Mouse (Mus musculus): ENCODE results near the gene Creg2.
A peak's percentile ranks its signal among the peaks of the same experiment; 100 is the strongest.
"Not testable (repeated sequence)": the region's sequence is repeated elsewhere in the genome, so short reads cannot be mapped to it uniquely, and the experiment has no call there.

Creg2 gene

GRCm38 (mm10) chr1:39593836-39594235 is 57.4 kb downstream of the Creg2 start:
- DNase-seq (ENCODE audit: low spot score) = no peak

GRCm38 (mm10) chr1:39592090-39592489 is 59.2 kb downstream of the Creg2 start:
- no peak for DNase-seq (ENCODE audit: low spot score)

GRCm38 (mm10) chr1:39591557-39591956 is 59.7 kb downstream of the Creg2 start:
- not testable (repeated sequence) for DNase-seq (ENCODE audit: low spot score)

- no peak for DNase-seq (ENCODE audit: low spot score)
Measured at GRCm38 (mm10) chr1:39590193-39590592, 61.1 kb downstream of the Creg2 start.

GRCm38 (mm10) chr1:39585416-39585815 is 65.9 kb downstream of the Creg2 start:
- DNase-seq (ENCODE audit: low spot score) = no peak

- DNase-seq (ENCODE audit: low spot score) = no peak
Measured at GRCm38 (mm10) chr1:39583173-39583572, 68.1 kb downstream of the Creg2 start.

GRCm38 (mm10) chr1:39581215-39581614 is 70.1 kb downstream of the Creg2 start:
- no peak for DNase-seq (ENCODE audit: low spot score)

GRCm38 (mm10) chr1:39579139-39579538 is 72.1 kb downstream of the Creg2 start:
- no peak for DNase-seq (ENCODE audit: low spot score)

- no peak for DNase-seq (ENCODE audit: low spot score)
Measured at GRCm38 (mm10) chr1:39578446-39578845, 72.8 kb downstream of the Creg2 start.

GRCm38 (mm10) chr1:39577253-39577705 is 74.0 kb downstream of the Creg2 start, which contains the start of gene Rnf149:
Rnf149 (minus strand) TSS chr1:39577405.
- peak; percentile 93 for DNase-seq (ENCODE audit: low spot score)

- DNase-seq (ENCODE audit: low spot score) = peak; percentile 66
Measured at GRCm38 (mm10) chr1:39576431-39577243, 74.6 kb downstream of the Creg2 start.

GRCm38 (mm10) chr1:39575778-39576375 is 75.4 kb downstream of the Creg2 start:
- DNase-seq (ENCODE audit: low spot score) = peak; percentile 26

GRCm38 (mm10) chr1:39573890-39574289 is 77.4 kb downstream of the Creg2 start:
- DNase-seq (ENCODE audit: low spot score) = no peak

GRCm38 (mm10) chr1:39571653-39572052 is 79.6 kb downstream of the Creg2 start:
- DNase-seq (ENCODE audit: low spot score) = no peak
